Mouse (Mus musculus): ENCODE measurements around the gene A4galt.

- TF ChIP-seq MAX (IDR thresholded peaks at IDR 0.05; ENCODE audit: low read length) (no peak), CTCF (IDR thresholded peaks at IDR 0.05 in 2 of 3, conservative IDR thresholded peaks at IDR 0.05 in 1 of 3; ENCODE audit: control insufficient read depth in 1 of 3, insufficient read depth in 1 of 3, low read depth in 2 of 3, low read length in 3 of 3, poor library complexity in 1 of 3, severe bottlenecking in 1 of 3) (no peak), MXI1 (IDR thresholded peaks at IDR 0.05; ENCODE audit: low read depth, low read length) (no peak), GATA1 (IDR thresholded peaks at IDR 0.05; ENCODE audit: low read depth, low read length) (no peak), CHD2 (IDR thresholded peaks at IDR 0.05; ENCODE audit: low read length) (no peak), HCFC1 (IDR thresholded peaks at IDR 0.05; ENCODE audit: low read depth, low read length) (no peak), ZMIZ1 (IDR thresholded peaks at IDR 0.05; ENCODE audit: low read depth, low read length) (no peak), CHD1 (IDR thresholded peaks at IDR 0.05; ENCODE audit: low read depth, low read length) (no peak), MAZ (IDR thresholded peaks at IDR 0.05; ENCODE audit: low read depth, low read length) (no peak), UBTF (IDR thresholded peaks at IDR 0.05; ENCODE audit: borderline replicate concordance, insufficient read depth, low read depth, low read length) (no peak), POLR2A (IDR thresholded peaks at IDR 0.05; ENCODE audit: control insufficient read depth in 1 of 2, insufficient read depth in 1 of 2, low read depth in 1 of 2, low read length in 2 of 2, poor library complexity in 1 of 2) (no peak), SMC3 (IDR thresholded peaks at IDR 0.05; ENCODE audit: low read depth, low read length) (no peak), MAFK (IDR thresholded peaks at IDR 0.05; ENCODE audit: borderline replicate concordance, low read depth, low read length) (no peak), POLR2AphosphoS2 (IDR thresholded peaks at IDR 0.05; ENCODE audit: low read length) (no peak)
Measured at GRCm38 (mm10) chr15:83193413-83193812, 58.2 kb downstream of the A4galt start.

All from MEL (cell line).